Mouse (Mus musculus) lung, embryonic 14.5 days (tissue): Measurements from ENCODE around the gene Gm5741. TPM values are rescaled to one million over a fixed set of nuclear protein-coding genes. Genes with fewer than 3 reads are reported as not detected.

Experiments used
- ATAC-seq: fragments of 200-750 bp; cut with Nextera tagmentation; 2 replicates; pipeline ENCODE4 v1.8.0; 2017; ENCODE audit warnings: mild to moderate bottlenecking, moderate TSS enrichment, moderate library complexity; ENCODE audit not compliant: insufficient read depth
- DNase-seq: peaks from one replicate; pipeline ENCODE4 v3.0.0-alpha.2; 2015
- H3K27ac ChIP-seq: fragments of 300-500 bp; sonication (generic); 2 replicates; pipeline ENCODE4 v1.5.1; 2014; ENCODE audit warnings: low read depth, mild to moderate bottlenecking, moderate library complexity
- H3K27me3 ChIP-seq: fragments of 300-500 bp; sonication (generic); 2 replicates; pipeline ENCODE4 v1.6.1; 2014; ENCODE audit warnings: low read length, control low read depth; ENCODE audit not compliant: insufficient read depth
- H3K36me3 ChIP-seq: fragments of 300-500 bp; sonication (generic); 2 replicates; pipeline ENCODE4 v1.6.1; 2014; ENCODE audit warnings: control low read depth; ENCODE audit not compliant: insufficient read depth
- H3K4me1 ChIP-seq: fragments of 300-500 bp; sonication (generic); 2 replicates; pipeline ENCODE4 v1.6.1; 2014; ENCODE audit warnings: antibody characterized with exemption, control low read depth; ENCODE audit not compliant: insufficient read depth
- H3K4me2 ChIP-seq: fragments of 300-500 bp; sonication (generic); 2 replicates; pipeline ENCODE4 v1.6.1; 2014; ENCODE audit warnings: mild to moderate bottlenecking
- H3K4me3 ChIP-seq: fragments of 300-500 bp; sonication (generic); 2 replicates; pipeline ENCODE4 v1.5.1; 2014; ENCODE audit warnings: low read depth, low read length
- H3K9ac ChIP-seq: fragments of 300-500 bp; sonication (generic); 2 replicates; pipeline ENCODE4 v1.6.1; 2014
- H3K9me3 ChIP-seq: fragments of 300-500 bp; sonication (generic); 2 replicates; pipeline ENCODE4 v1.6.1; 2016; ENCODE audit warnings: low read depth, low read length, control low read depth
- CTCF ChIP-seq: IDR thresholded peaks from 2 replicates; pipeline ENCODE4 v1.5.1; 2016; ENCODE audit warnings: antibody characterized with exemption, low read depth
- WGBS: fragments of 180-500 bp; shearing (Covaris S2); extraction: QIAGEN DNeasy Blood & Tissue Kit; methylation state at CpG from one replicate; pipeline ENCODE4 v1.1.7; 2014; 5-methylcytosine and 5-hydroxymethylcytosine counted together
- polyA plus RNA-seq: library from polyadenylated mRNA; unstranded; fragments of >200 nt; fragmentation: Nextera tagmentation; extraction: Ambion mirVana; gene quantifications from 2 replicates; pipeline ENCODE4 v1.2.1, GENCODE M21; 2014

Gm5741 gene
- polyA plus RNA-seq, 1 experiment from 2014 or later: 0.72 TPM

DNA sequence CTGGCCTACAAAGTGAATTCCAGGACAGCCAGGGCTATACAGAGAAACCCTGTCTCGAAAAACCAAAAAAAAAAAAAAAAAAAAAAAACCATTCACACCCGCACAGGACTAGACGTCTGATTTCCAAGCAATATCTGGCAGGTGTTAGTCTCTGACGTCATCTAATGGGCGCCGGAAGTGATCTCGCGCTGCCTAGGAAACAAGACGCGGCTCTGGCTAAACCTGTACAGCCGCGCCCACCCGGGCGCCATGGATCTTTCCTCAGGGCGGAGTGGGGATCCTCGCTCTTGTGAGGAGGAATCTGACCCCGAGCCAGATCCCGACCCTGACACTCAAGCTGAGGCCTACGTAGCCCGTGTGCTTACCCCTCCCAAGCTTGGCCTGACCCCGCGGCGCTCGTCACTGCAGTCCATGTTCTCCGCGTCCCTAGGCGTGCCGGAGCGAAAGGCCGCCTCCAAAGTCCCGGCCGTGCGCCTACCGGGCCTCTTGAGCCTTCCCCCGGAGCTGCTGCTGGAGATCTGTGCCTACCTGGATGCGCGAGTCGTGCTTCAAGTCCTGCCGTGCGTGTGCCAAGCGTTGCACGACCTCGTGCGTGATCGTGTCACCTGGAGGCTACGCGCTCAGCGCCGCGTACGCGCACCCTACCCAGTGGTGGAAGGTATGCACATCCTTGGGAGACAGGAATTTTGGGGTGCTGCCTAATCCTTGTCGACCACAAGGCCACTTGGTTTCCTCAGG, 7.7 kb downstream of the Gm5741 start, which contains the start of gene Fbxw9:
Gene Fbxw9, plus strand, starts transcription at position 177 of the 738 bp plus-strand sequence.
- Histone ChIP-seq H3K4me1 (no peaks in the 10 kb centered on the region; the same call in 1 of the 2 replicates), H3K9ac (peak within 1 kb of the TSS; percentile 68), H3K27ac (no peak within 1 kb of the TSS), H3K4me3 (peak within 1 kb of the TSS; percentile 77), H3K4me2 (peak within 1 kb of the TSS; percentile 96), H3K36me3 (peaks cover 27% of the 10 kb centered on the region), H3K9me3 (no peaks in the 10 kb centered on the region), H3K27me3 (no peaks in the 10 kb centered on the region)
- DNase-seq (peak; percentile 97), ATAC-seq (peak; percentile 92)
- TF ChIP-seq CTCF: no peak
- WGBS: under 1% methylated on average over 52 of the region's 53 CpGs

DNA sequence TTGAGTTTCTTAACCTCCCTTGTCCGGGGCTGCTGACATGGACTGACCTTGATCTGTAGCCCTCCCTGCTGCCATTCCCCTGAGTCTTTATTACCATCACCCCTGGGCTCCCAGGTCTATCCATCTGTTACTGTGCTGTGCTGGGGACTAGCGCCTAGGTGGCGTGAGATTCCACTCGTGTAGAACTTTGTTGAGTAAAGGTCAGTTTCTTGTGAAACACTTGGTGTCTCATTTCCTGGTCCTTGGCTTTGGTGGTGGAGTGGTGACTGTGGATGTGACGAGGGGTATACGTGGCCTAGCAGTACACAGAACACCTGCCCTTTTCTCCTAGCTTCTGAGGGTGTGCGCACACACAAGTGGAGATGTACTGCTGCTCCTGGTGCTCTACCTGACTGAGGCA, 10.4 kb downstream of the Gm5741 start:
- no peaks in the 10 kb centered on the region for H3K9me3 ChIP-seq
- H3K4me1 ChIP-seq: no peaks in the 10 kb centered on the region; the same call in 1 of the 2 replicates
- ATAC-seq (no peak), DNase-seq (no peak)
- H3K9ac ChIP-seq: no peak overlapping the region
- no peak overlapping the region for H3K27ac ChIP-seq
- H3K36me3 ChIP-seq: peaks cover 54% of the 10 kb centered on the region
- H3K4me3 ChIP-seq: no peak overlapping the region
- H3K4me2 ChIP-seq: no peak overlapping the region
- H3K27me3 ChIP-seq: no peaks in the 10 kb centered on the region
- WGBS: 82% methylated on average over 7 of the region's 7 CpGs
- TF ChIP-seq CTCF: no peak

DNA sequence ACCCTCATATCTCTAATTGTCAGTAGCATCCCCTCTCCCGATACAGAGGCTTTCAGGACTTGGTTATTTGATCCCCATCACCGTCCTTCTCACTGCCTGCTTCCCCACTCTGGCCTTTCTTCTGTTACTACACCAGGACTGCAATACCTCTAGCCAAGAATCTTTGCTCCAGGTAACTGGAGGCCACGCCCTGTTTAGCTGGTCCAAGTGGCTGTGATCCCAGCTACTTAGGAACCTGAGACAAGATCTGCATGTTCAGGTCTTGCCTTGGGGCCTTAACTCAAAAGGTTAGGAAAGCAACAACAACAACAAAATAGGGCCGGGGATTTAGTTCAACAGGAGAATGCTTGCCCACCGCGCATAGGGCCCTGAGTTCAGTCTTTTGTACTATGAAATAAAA, 24.2 kb downstream of the Gm5741 start:
- DNase-seq (no peak), ATAC-seq (no peak)
- Histone ChIP-seq H3K9ac (no peak overlapping the region), H3K9me3 (no peaks in the 10 kb centered on the region), H3K4me3 (no peak overlapping the region), H3K27ac (no peak overlapping the region), H3K36me3 (peaks cover 91% of the 10 kb centered on the region), H3K4me2 (no peak overlapping the region), H3K27me3 (no peaks in the 10 kb centered on the region), H3K4me1 (0 out of 2 replicates have a peak, but pooled peaks cover 3% of the 10 kb centered on the region)
- TF ChIP-seq CTCF: no peak
- WGBS: 89% methylated on average over 6 of the region's 6 CpGs

GRCm38 (mm10) chr8:85037681-85038531, 29.9 kb downstream of the Gm5741 start:
- under 1% methylated on average over 57 of the region's 57 CpGs for WGBS
- Histone ChIP-seq H3K36me3 (peaks cover 44% of the 10 kb centered on the region), H3K27ac (peak overlapping the region; percentile 100), H3K27me3 (no peaks in the 10 kb centered on the region), H3K9me3 (no peaks in the 10 kb centered on the region), H3K4me1 (0 out of 2 replicates have a peak, but pooled peaks cover 16% of the 10 kb centered on the region), H3K4me2 (peak overlapping the region; percentile 93), H3K4me3 (peak overlapping the region; percentile 83), H3K9ac (peak overlapping the region; percentile 90)
- DNase-seq (peak; percentile 63), ATAC-seq (peak; percentile 5)
- TF ChIP-seq CTCF: no peak

- ATAC-seq (peak; percentile 67), DNase-seq (peak; percentile 71)
- Histone ChIP-seq H3K27ac (peak overlapping the region; percentile 100), H3K36me3 (peaks cover 44% of the 10 kb centered on the region), H3K9me3 (no peaks in the 10 kb centered on the region), H3K9ac (peak overlapping the region; percentile 90), H3K4me1 (0 out of 2 replicates have a peak, but pooled peaks cover 16% of the 10 kb centered on the region), H3K4me3 (peak overlapping the region; percentile 83), H3K27me3 (no peaks in the 10 kb centered on the region), H3K4me2 (peak overlapping the region; percentile 93)
- WGBS: 1% methylated on average over 14 of the region's 14 CpGs
- no peak for TF ChIP-seq CTCF
Measured at GRCm38 (mm10) chr8:85037366-85037680, 30.5 kb downstream of the Gm5741 start.

DNA sequence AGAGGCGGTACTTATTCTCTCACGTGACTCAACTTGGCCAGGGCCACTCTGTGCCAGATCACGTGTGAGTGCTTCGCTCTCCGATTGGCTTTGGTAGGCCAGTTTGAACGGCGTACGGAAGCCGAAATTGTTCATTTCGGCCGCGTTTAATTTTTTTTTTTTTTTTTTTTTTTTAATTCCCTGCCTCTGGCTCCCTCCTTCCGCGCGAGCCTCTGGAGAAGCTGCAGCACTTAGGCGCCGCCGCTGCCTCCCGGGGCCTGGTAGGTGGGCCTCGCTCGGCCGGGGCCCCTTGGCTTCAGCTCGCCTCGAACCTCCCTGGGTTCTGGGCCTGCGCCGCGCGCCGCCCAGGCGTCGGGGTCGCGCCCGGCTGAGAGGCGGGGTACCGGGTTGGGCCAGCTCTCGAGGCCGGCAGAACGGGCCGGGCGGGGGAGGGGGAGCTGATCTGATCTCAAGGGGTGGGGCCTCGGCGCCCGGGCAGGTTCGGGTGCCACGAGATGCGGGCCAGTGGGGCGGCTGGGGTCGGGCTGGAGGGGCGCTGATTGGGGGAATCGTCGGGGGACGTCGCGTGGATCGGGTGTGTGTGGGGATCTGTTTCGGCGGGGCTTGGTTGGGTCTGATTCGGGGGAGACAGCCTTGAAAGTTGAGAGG, 30.9 kb downstream of the Gm5741 start, which contains the start of gene Tnpo2:
Gene Tnpo2, plus strand, starts transcription at position 198 of the 648 bp plus-strand sequence.
- Histone ChIP-seq H3K4me3 (peak within 1 kb of the TSS; percentile 83), H3K27ac (peak within 1 kb of the TSS; percentile 100), H3K36me3 (peaks cover 44% of the 10 kb centered on the region), H3K9me3 (no peaks in the 10 kb centered on the region), H3K9ac (peak within 1 kb of the TSS; percentile 90), H3K4me2 (peak within 1 kb of the TSS; percentile 93), H3K27me3 (no peaks in the 10 kb centered on the region), H3K4me1 (0 out of 2 replicates have a peak, but pooled peaks cover 16% of the 10 kb centered on the region)
- under 1% methylated on average over 59 of the region's 59 CpGs for WGBS
- no peak for TF ChIP-seq CTCF
- DNase-seq (peak; percentile 98), ATAC-seq (peak; percentile 87)
